Mouse (Mus musculus): ENCODE data around the gene Smim13. TPM values are rescaled to one million over a fixed set of nuclear protein-coding genes. Genes with fewer than 3 reads are reported as not detected.
"Not testable (repeated sequence)": the region's sequence is repeated elsewhere in the genome, so short reads cannot be mapped to it uniquely, and the experiment has no call there.

The Smim13 gene
- polyA plus RNA-seq, 1 experiment from 2014 or later: 23.8 TPM

GRCm38 (mm10) chr13:41244306-41244830, 5.3 kb upstream of the Smim13 start:
- Histone ChIP-seq H3K9me3 (no peaks in the 10 kb centered on the region), H3K4me1 (no peaks in the 10 kb centered on the region), H3K4me3 (no peak overlapping the region), H3K9ac (no peak overlapping the region), H3K36me3 (no peaks in the 10 kb centered on the region), H3K4me2 (replicated peaks) (no peak overlapping the region), H3K27me3 (replicated peaks) (no peaks in the 10 kb centered on the region), H3K27ac (no peak overlapping the region)
- 68% methylated on average over 6 of the region's 6 CpGs for WGBS
- no peak for ATAC-seq (ENCODE audit: low FRiP score, low read depth)

GRCm38 (mm10) chr13:41248751-41249520, 708 bp upstream of the Smim13 start:
- no peaks in the 10 kb centered on the region for H3K9me3 ChIP-seq
- ATAC-seq (ENCODE audit: low FRiP score, low read depth): no peak; the same call in 1 of the 2 replicates
- no peaks in the 10 kb centered on the region for H3K36me3 ChIP-seq
- 43% methylated on average over 12 of the region's 12 CpGs for WGBS
- H3K4me2 ChIP-seq (replicated peaks): peak overlapping the region; percentile 80
- H3K4me3 ChIP-seq: peak overlapping the region; percentile 74
- no peak overlapping the region for H3K27ac ChIP-seq
- H3K9ac ChIP-seq: peak overlapping the region; percentile 42; the same call in 1 of the 2 replicates
- H3K27me3 ChIP-seq (replicated peaks): no peaks in the 10 kb centered on the region
- peaks cover 4% of the 10 kb centered on the region; the same call in 1 of the 2 replicates for H3K4me1 ChIP-seq

- no peak for ATAC-seq (ENCODE audit: low FRiP score, low read depth)
- Histone ChIP-seq H3K4me1 (peaks cover 4% of the 10 kb centered on the region; the same call in 1 of the 2 replicates), H3K36me3 (no peaks in the 10 kb centered on the region), H3K4me3 (peak overlapping the region; percentile 74), H3K9me3 (no peaks in the 10 kb centered on the region), H3K27me3 (replicated peaks) (no peaks in the 10 kb centered on the region), H3K27ac (0 out of 2 replicates have a peak overlapping the region, but pooled peaks have one; percentile 70), H3K4me2 (replicated peaks) (peak overlapping the region; percentile 80), H3K9ac (peak overlapping the region; percentile 76)
- 1% methylated on average over 27 of the region's 27 CpGs for WGBS
Observed at GRCm38 (mm10) chr13:41250318-41250981, 806 bp downstream of the Smim13 start.

GRCm38 (mm10) chr13:41251232-41251631, 1.6 kb downstream of the Smim13 start:
- 92% methylated on average over 5 of the region's 5 CpGs for WGBS
- H3K9ac ChIP-seq; ATAC-seq (ENCODE audit: low FRiP score, low read depth); H3K9me3 ChIP-seq; H3K4me3 ChIP-seq; H3K27ac ChIP-seq; H3K4me1 ChIP-seq; H3K27me3 ChIP-seq (replicated peaks); H3K36me3 ChIP-seq: not testable (repeated sequence)
- peak overlapping the region; percentile 80; the same call in 1 of the 2 replicates for H3K4me2 ChIP-seq (replicated peaks)

GRCm38 (mm10) chr13:41251667-41252066, 2.0 kb downstream of the Smim13 start:
- no peak for ATAC-seq (ENCODE audit: low FRiP score, low read depth)
- H3K27ac ChIP-seq: no peak overlapping the region
- H3K4me2 ChIP-seq (replicated peaks): no peak overlapping the region
- H3K9me3 ChIP-seq: no peaks in the 10 kb centered on the region
- H3K27me3 ChIP-seq (replicated peaks): no peaks in the 10 kb centered on the region
- H3K4me3 ChIP-seq: no peak overlapping the region
- WGBS: 81% methylated on average over 5 of the region's 5 CpGs
- H3K4me1 ChIP-seq: peaks cover 4% of the 10 kb centered on the region; the same call in 1 of the 2 replicates
- H3K36me3 ChIP-seq: no peaks in the 10 kb centered on the region
- no peak overlapping the region for H3K9ac ChIP-seq

- H3K4me2 ChIP-seq (replicated peaks): no peak overlapping the region
- H3K36me3 ChIP-seq: no peaks in the 10 kb centered on the region
- WGBS: 85% methylated on average over 6 of the region's 6 CpGs
- no peaks in the 10 kb centered on the region for H3K9me3 ChIP-seq
- H3K27ac ChIP-seq: no peak overlapping the region
- H3K4me1 ChIP-seq: peaks cover 4% of the 10 kb centered on the region; the same call in 1 of the 2 replicates
- H3K9ac ChIP-seq: no peak overlapping the region
- H3K4me3 ChIP-seq: no peak overlapping the region
- no peaks in the 10 kb centered on the region for H3K27me3 ChIP-seq (replicated peaks)
- ATAC-seq (ENCODE audit: low FRiP score, low read depth): no peak
Observed at GRCm38 (mm10) chr13:41252141-41252540, 2.5 kb downstream of the Smim13 start.

- WGBS: 94% methylated on average over 7 of the region's 7 CpGs
- ATAC-seq (ENCODE audit: low FRiP score, low read depth): no peak
- H3K36me3 ChIP-seq: no peaks in the 10 kb centered on the region
Observed at GRCm38 (mm10) chr13:41252736-41253135, 3.1 kb downstream of the Smim13 start.

GRCm38 (mm10) chr13:41256126-41256525, 6.5 kb downstream of the Smim13 start:
- no peak overlapping the region for H3K4me3 ChIP-seq
- H3K4me1 ChIP-seq: peaks cover 2% of the 10 kb centered on the region; the same call in 1 of the 2 replicates
- H3K27ac ChIP-seq: no peak overlapping the region
- 88% methylated on average over 5 of the region's 5 CpGs for WGBS
- no peaks in the 10 kb centered on the region for H3K27me3 ChIP-seq (replicated peaks)
- no peaks in the 10 kb centered on the region for H3K9me3 ChIP-seq
- no peak overlapping the region for H3K9ac ChIP-seq
- no peak for ATAC-seq (ENCODE audit: low FRiP score, low read depth)
- no peaks in the 10 kb centered on the region for H3K36me3 ChIP-seq
- no peak overlapping the region for H3K4me2 ChIP-seq (replicated peaks)

More at GRCm38 (mm10) chr13:41252736-41253135, 3.1 kb downstream of the Smim13 start:
- H3K27me3 ChIP-seq (replicated peaks): no peaks in the 10 kb centered on the region
- H3K4me3 ChIP-seq: no peak overlapping the region
- H3K27ac ChIP-seq: no peak overlapping the region
- H3K9me3 ChIP-seq: no peaks in the 10 kb centered on the region
- peaks cover 4% of the 10 kb centered on the region; the same call in 1 of the 2 replicates for H3K4me1 ChIP-seq
- no peak overlapping the region for H3K9ac ChIP-seq
- H3K4me2 ChIP-seq (replicated peaks): no peak overlapping the region

GRCm38 (mm10) chr13:41256962-41257361, 7.3 kb downstream of the Smim13 start:
- Histone ChIP-seq H3K4me1 (no peaks in the 10 kb centered on the region), H3K27ac (no peak overlapping the region), H3K9me3 (no peaks in the 10 kb centered on the region), H3K4me3 (no peak overlapping the region), H3K27me3 (replicated peaks) (no peaks in the 10 kb centered on the region), H3K36me3 (no peaks in the 10 kb centered on the region), H3K4me2 (replicated peaks) (no peak overlapping the region), H3K9ac (no peak overlapping the region)
- whole genome bisulfite sequencing: 89% methylated on average over 3 of the region's 3 CpGs
- ATAC-seq (ENCODE audit: low FRiP score, low read depth): no peak

GRCm38 (mm10) chr13:41257851-41258250, 8.2 kb downstream of the Smim13 start:
- Histone ChIP-seq H3K4me2 (replicated peaks) (no peak overlapping the region), H3K36me3 (no peaks in the 10 kb centered on the region), H3K4me3 (no peak overlapping the region), H3K27ac (no peak overlapping the region), H3K9ac (no peak overlapping the region), H3K9me3 (no peaks in the 10 kb centered on the region), H3K4me1 (no peaks in the 10 kb centered on the region), H3K27me3 (replicated peaks) (no peaks in the 10 kb centered on the region)
- 85% methylated on average over 4 of the region's 4 CpGs for WGBS
- no peak for ATAC-seq (ENCODE audit: low FRiP score, low read depth)

GRCm38 (mm10) chr13:41261617-41262016, 12.0 kb downstream of the Smim13 start:
- not testable (repeated sequence) for H3K4me3 ChIP-seq; ATAC-seq (ENCODE audit: low FRiP score, low read depth)
- WGBS: 95% methylated on average over 8 of the region's 8 CpGs

GRCm38 (mm10) chr13:41263304-41264006, 13.8 kb downstream of the Smim13 start:
- Histone ChIP-seq H3K27me3 (replicated peaks) (no peaks in the 10 kb centered on the region), H3K9ac (no peak overlapping the region), H3K27ac (no peak overlapping the region), H3K4me3 (no peak overlapping the region), H3K9me3 (no peaks in the 10 kb centered on the region), H3K4me2 (replicated peaks) (no peak overlapping the region), H3K4me1 (no peaks in the 10 kb centered on the region), H3K36me3 (no peaks in the 10 kb centered on the region)
- 76% methylated on average over 5 of the region's 5 CpGs for WGBS
- ATAC-seq (ENCODE audit: low FRiP score, low read depth): no peak

More at GRCm38 (mm10) chr13:41261617-41262016, 12.0 kb downstream of the Smim13 start:
- not testable (repeated sequence) for H3K9ac ChIP-seq; H3K4me2 ChIP-seq (replicated peaks); H3K9me3 ChIP-seq; H3K27ac ChIP-seq; H3K36me3 ChIP-seq; H3K27me3 ChIP-seq (replicated peaks); H3K4me1 ChIP-seq
